Mouse (Mus musculus): ENCODE data around the gene Tmeff2.

- TF ChIP-seq GATA1 (IDR thresholded peaks at IDR 0.05; ENCODE audit: low read length) (no peak), TAL1 (IDR thresholded peaks at IDR 0.05; ENCODE audit: low read length) (no peak)
Measured at GRCm38 (mm10) chr1:51142729-51143128, 242.3 kb downstream of the Tmeff2 start.

Measured in erythroblast, embryonic 14.5 days (primary cell).